Mouse (Mus musculus): ENCODE measurements around the gene Vmn1r51. TPM values are rescaled to one million over a fixed set of nuclear protein-coding genes. Genes with fewer than 3 reads are reported as not detected.
"Not testable (repeated sequence)": the region's sequence is repeated elsewhere in the genome, so short reads cannot be mapped to it uniquely, and the experiment has no call there.

The Vmn1r51 gene
- total RNA-seq (2021): not detected

DNA sequence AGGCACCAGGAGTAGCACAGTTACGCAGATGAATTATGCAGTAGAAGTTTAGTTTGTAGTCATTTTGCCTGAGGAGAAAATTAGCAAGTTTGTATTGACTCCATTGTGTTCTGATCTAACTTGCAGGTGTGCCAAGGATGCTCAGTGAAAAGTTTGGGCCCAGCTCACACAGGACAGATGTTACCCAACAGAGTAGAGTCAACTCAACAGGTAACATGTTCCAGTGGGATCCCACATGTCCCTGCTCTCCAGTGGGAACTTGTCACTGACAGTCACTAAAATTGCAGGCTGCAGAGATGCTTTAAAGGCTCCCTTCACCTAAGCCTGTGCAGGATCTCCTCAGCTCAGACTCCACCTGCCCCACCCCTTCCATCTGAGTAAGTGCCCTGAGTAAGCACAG is at the start of gene Vmn1r51:
Gene Vmn1r51 (plus strand): TSS at position 301 of the 400 bp plus-strand sequence.
- DNase-seq; intact Hi-C loops (cut with DNase I): not testable (repeated sequence)

GRCm38 (mm10) chr6:90078406-90078805 is 44.0 kb upstream of the Vmn1r51 start, which contains the start of gene Vmn1r49:
TSS of gene Vmn1r49 (minus strand) at chr6:90078506.
- intact Hi-C loops (cut with DNase I): no loop called here
- DNase-seq: no peak

DNA sequence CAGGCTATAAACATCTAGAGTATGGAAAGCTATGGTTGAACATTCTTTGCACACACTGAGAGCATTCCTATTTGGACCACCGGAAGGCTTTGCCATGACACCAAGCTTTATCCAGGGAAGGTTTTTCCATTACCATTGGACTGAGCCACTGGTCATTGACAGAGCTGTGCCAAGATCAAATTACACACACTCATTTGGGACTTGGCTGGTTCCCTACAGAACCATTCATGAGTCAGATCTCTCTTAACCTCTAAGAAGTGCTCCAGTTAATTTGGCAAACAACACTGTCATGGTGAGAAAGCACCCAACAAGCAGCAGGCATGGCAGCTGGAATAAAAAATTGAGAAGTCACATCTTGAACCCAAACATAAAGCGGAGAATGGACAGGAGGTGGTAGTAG is 21.8 kb upstream of the Vmn1r51 start:
- intact Hi-C loops (cut with DNase I): no loop called here

DNA sequence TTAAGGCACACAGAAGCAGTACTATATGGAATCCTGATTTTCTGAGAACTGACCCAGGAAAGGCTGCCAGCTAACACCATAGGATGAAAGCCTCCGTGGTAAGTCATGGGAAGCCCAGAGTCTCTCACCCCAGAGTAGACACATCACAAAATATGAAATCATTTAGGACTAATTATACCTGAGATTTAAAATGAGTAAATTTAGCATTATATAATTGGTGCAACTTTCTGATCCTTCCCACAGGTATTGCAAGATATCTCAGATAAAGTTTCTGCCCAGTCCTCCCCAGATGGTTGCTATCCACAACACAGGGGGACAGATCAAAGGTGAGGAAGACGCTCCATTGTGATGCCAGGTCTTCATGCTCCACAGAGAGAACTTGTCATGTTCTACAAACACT is 21.3 kb upstream of the Vmn1r51 start, which contains the start of gene Vmn1r50:
Gene Vmn1r50 (plus strand): TSS at position 301 of the 400 bp plus-strand sequence.
- intact Hi-C loops (cut with DNase I): no loop called here
- no peak for DNase-seq

More for the DNA sequence above, 21.8 kb upstream of the Vmn1r51 start:
- no peak for DNase-seq

DNA sequence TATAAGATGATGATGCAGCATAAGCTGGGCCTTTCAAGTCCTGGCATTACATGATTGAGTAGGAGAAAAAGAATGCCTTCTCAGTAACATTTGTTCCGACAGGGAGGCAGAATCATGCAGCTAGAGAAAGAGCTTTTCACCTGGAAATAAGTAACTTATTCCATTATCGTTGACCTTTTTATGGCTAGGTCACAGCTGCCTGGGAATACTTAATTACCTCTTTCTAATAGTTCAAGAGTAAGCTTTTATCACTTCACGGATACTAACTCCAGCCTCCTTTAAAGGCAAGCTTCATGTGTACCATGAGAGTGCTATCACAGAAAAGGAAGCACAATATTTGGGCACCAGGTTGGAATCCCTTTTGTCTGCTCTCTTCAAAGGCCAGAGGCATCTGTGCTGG is 37.7 kb downstream of the Vmn1r51 start:
- intact Hi-C loops (cut with DNase I): no loop called here
- DNase-seq: no peak

- intact Hi-C loops (cut with DNase I): no loop called here
Observed at GRCm38 (mm10) chr6:90174508-90174907, 52.1 kb downstream of the Vmn1r51 start, which contains the start of gene Vmn1r52. TSS of gene Vmn1r52 (plus strand) at chr6:90174808.

More at GRCm38 (mm10) chr6:90174508-90174907, 52.1 kb downstream of the Vmn1r51 start, which contains the start of gene Vmn1r52:
- DNase-seq: no peak

Other genes with a start within 250 kb of the Vmn1r51 start
- not detected for gene Vmn1r42, start 246.2 kb upstream of the Vmn1r51 start, total RNA-seq (2021)
- not detected for gene Vmn1r43, start 246.2 kb upstream of the Vmn1r51 start, total RNA-seq (2021)
- gene Vmn1r44, start 238.9 kb upstream of the Vmn1r51 start, total RNA-seq (2021): not detected
- not detected for gene Vmn1r45, start 182.0 kb upstream of the Vmn1r51 start, total RNA-seq (2021)
- gene Vmn1r46, start 153.3 kb upstream of the Vmn1r51 start, total RNA-seq (2021): not detected
- gene Vmn1r47, start 106.4 kb upstream of the Vmn1r51 start, total RNA-seq (2021): not detected
- gene Vmn1r48, start 85.8 kb upstream of the Vmn1r51 start, total RNA-seq (2021): not detected
- not detected for gene Vmn1r49, start 44.1 kb upstream of the Vmn1r51 start, total RNA-seq (2021)
- gene Vmn1r50, start 21.2 kb upstream of the Vmn1r51 start, total RNA-seq (2021): not detected
- gene Vmn1r52, start 52.2 kb downstream of the Vmn1r51 start, total RNA-seq (2021): not detected
- not detected for gene V1ra8, start 80.2 kb downstream of the Vmn1r51 start, total RNA-seq (2021)
- not detected for gene Vmn1r53, start 101.8 kb downstream of the Vmn1r51 start, total RNA-seq (2021)
- gene Vmn1r54, start 123.7 kb downstream of the Vmn1r51 start, total RNA-seq (2021): not detected
- gene BC048671, start 178.6 kb downstream of the Vmn1r51 start, total RNA-seq (2021): not detected
- gene Chst13, start 202.6 kb downstream of the Vmn1r51 start, total RNA-seq (2021): not detected
- gene Uroc1, start 210.7 kb downstream of the Vmn1r51 start, total RNA-seq (2021): not detected
- gene Zxdc, start 246.9 kb downstream of the Vmn1r51 start, total RNA-seq (2021): 10 to 100 TPM; 27.6 to 30.1 TPM

Measured in left cerebral cortex, postnatal 4 days (tissue).